ENCODE assay signal across 31 mouse cellular contexts in genomic region chr6:86393187-86393586, GRCm38 (mm10). TPM values are rescaled to one million over a fixed set of nuclear protein-coding genes. Genes with fewer than 3 reads are reported as not detected.
A peak's percentile ranks its signal among the peaks of the same experiment; 100 is the strongest.
DNase-seq lines count a peak whose midpoint lies in the region; ATAC-seq and TF ChIP-seq lines count a peak whose summit lies in the region.
"Had no signal": no experiment of that assay in that cellular context is flagged by ENCODE, and none has a peak within 500 bp of the region (broad histone marks: within the 10 kb centered on the region; RNA-seq: fewer than 3 reads in every experiment).

No protein-coding gene starts in this region.

- H3K9ac ChIP-seq in heart, adult 2 months (ENCODE audit: low read depth, low read length) = no peak overlapping the region
- no peak overlapping the region for H3K9ac ChIP-seq in midbrain, postnatal 0 days (replicated peaks; ENCODE audit: low read length, poor library complexity, severe bottlenecking)
- H3K9ac ChIP-seq: embryonic facial prominence, embryonic 13.5 days; forebrain, embryonic 12.5 days; heart, embryonic 12.5 days; hindbrain, embryonic 13.5 days; liver, embryonic 15.5 days; midbrain, embryonic 12.5 days had no signal

- intact Hi-C loops in heart, adult 2 months (cut with DNase I) = no loop called here
- intact Hi-C loops in heart, postnatal 14 days (cut with DNase I) = no loop called here

- no peak for TF ChIP-seq EP300 in heart, adult 2 months (IDR thresholded peaks at IDR 0.05; ENCODE audit: insufficient read depth, low read depth, low read length)

- WGBS in heart, adult 2 months = 100% methylated on average over 1 of the region's 1 CpGs
- WGBS in midbrain, postnatal 0 days = 100% methylated on average over 1 of the region's 1 CpGs
- 90% methylated on average over 1 of the region's 1 CpGs for WGBS in midbrain, embryonic 10.5 days

- TF ChIP-seq CTCF in heart, adult 2 months (IDR thresholded peaks at IDR 0.05) = peak; percentile 38
- peak; percentile 57 for TF ChIP-seq CTCF in layer of hippocampus, adult 2 months (conservative IDR thresholded peaks at IDR 0.05)
- TF ChIP-seq CTCF in midbrain, postnatal 0 days (IDR thresholded peaks at IDR 0.05) = peak; percentile 43
- peak; percentile 15; the same call in 1 of the 2 replicates for TF ChIP-seq CTCF in brain, embryonic 14.5 days (IDR thresholded peaks at IDR 0.05; ENCODE audit: borderline replicate concordance, extremely low read depth, insufficient read depth, insufficient read length)

- H3K9me3 ChIP-seq in midbrain, postnatal 0 days (ENCODE audit: low read length) = no peaks in the 10 kb centered on the region
- no peaks in the 10 kb centered on the region for H3K9me3 ChIP-seq in midbrain, embryonic 10.5 days (replicated peaks)
- H3K9me3 ChIP-seq: embryonic facial prominence, embryonic 13.5 days; forebrain, embryonic 12.5 days; G1E; heart, embryonic 12.5 days; hindbrain, embryonic 13.5 days; liver, embryonic 15.5 days; midbrain, embryonic 12.5 days had no signal

- no peaks in the 10 kb centered on the region; the same call in 1 of the 2 replicates for H3K36me3 ChIP-seq in heart, adult 2 months (ENCODE audit: control insufficient read depth, insufficient read depth, low read length)
- peaks cover 32% of the 10 kb centered on the region for H3K36me3 ChIP-seq in midbrain, postnatal 0 days (ENCODE audit: insufficient read depth, low read length)
- peaks cover 63% of the 10 kb centered on the region for H3K36me3 ChIP-seq in midbrain, embryonic 10.5 days

- no peaks in the 10 kb centered on the region for H3K79me2 ChIP-seq in heart, adult 2 months (replicated peaks; ENCODE audit: control insufficient read depth, insufficient read depth, low read length)

- H3K27ac ChIP-seq in heart, adult 2 months = no peak overlapping the region
- H3K27ac ChIP-seq in layer of hippocampus, adult 2 months = no peak overlapping the region
- no peak overlapping the region for H3K27ac ChIP-seq in midbrain, postnatal 0 days (ENCODE audit: low read depth, low read length)
- H3K27ac ChIP-seq in midbrain, embryonic 10.5 days (replicated peaks) = no peak overlapping the region
- H3K27ac ChIP-seq: embryonic facial prominence, embryonic 13.5 days; forebrain, embryonic 12.5 days; hindbrain, embryonic 13.5 days; liver, embryonic 15.5 days; midbrain, embryonic 12.5 days had no signal

- no peak for ATAC-seq in midbrain, postnatal 0 days (ENCODE audit: low FRiP score)
- ATAC-seq: activated CD4-positive, CD25-positive, alpha-beta regulatory T cell, adult 4 months; inflammation-experienced regulatory T-cells, adult 6 months had no signal

- no peaks in the 10 kb centered on the region for H3K27me3 ChIP-seq in heart, adult 2 months (ENCODE audit: control insufficient read depth, insufficient read depth, low read length)
- H3K27me3 ChIP-seq in midbrain, postnatal 0 days (ENCODE audit: insufficient read depth, low read length) = no peaks in the 10 kb centered on the region
- H3K27me3 ChIP-seq in midbrain, embryonic 10.5 days (ENCODE audit: low read depth, poor library complexity, severe bottlenecking) = peaks cover 6% of the 10 kb centered on the region
- H3K27me3 ChIP-seq: CH12.LX; embryonic facial prominence, embryonic 13.5 days; heart, embryonic 12.5 days; hindbrain, embryonic 13.5 days; midbrain, embryonic 12.5 days had no signal

- peaks cover 6% of the 10 kb centered on the region; the same call in 1 of the 2 replicates for H3K4me1 ChIP-seq in heart, adult 2 months (ENCODE audit: control insufficient read depth, insufficient read depth, low read length)
- peaks cover 8% of the 10 kb centered on the region; the same call in 1 of the 2 replicates for H3K4me1 ChIP-seq in midbrain, postnatal 0 days (ENCODE audit: insufficient read depth, low read length)
- peaks cover 28% of the 10 kb centered on the region for H3K4me1 ChIP-seq in midbrain, embryonic 10.5 days

- no peak overlapping the region for H3K4me2 ChIP-seq in midbrain, postnatal 0 days (ENCODE audit: low read depth, low read length, poor library complexity, severe bottlenecking)
- H3K4me2 ChIP-seq: embryonic facial prominence, embryonic 13.5 days; forebrain, embryonic 12.5 days; heart, embryonic 12.5 days; hindbrain, embryonic 13.5 days; liver, embryonic 15.5 days; midbrain, embryonic 12.5 days had no signal

- no peak for DNase-seq in heart, adult 2 months
- DNase-seq in heart, postnatal 14 days = no peak
- DNase-seq in layer of hippocampus, adult 2 months (ENCODE audit: low spot score in 2 of 2) = no peak
- DNase-seq in layer of hippocampus, postnatal 36 days = no peak
- DNase-seq in midbrain, postnatal 0 days (ENCODE audit: low spot score) = no peak
- no peak for DNase-seq in midbrain, embryonic 10.5 days (ENCODE audit: low spot score)
- DNase-seq in brain, embryonic 14.5 days (ENCODE audit: low read depth) = no peak
- no peak for DNase-seq in spleen, adult 18-20 months
- DNase-seq: adrenal gland, postnatal 10 days; cerebellum, adult 8-10 months; cerebellum, postnatal 36 days; embryo, embryonic 11 days; heart, postnatal 10 days; thymus, postnatal 25 days had no signal

- no peak for TF ChIP-seq POLR2A in heart, adult 2 months (IDR thresholded peaks at IDR 0.05; ENCODE audit: insufficient read depth, low read depth, low read length)
- TF ChIP-seq POLR2A in brain, embryonic 14.5 days (IDR thresholded peaks at IDR 0.05; ENCODE audit: borderline replicate concordance, extremely low read depth, insufficient read depth, insufficient read length, poor library complexity, severe bottlenecking) = no peak

- no peak overlapping the region for H3K4me3 ChIP-seq in heart, adult 2 months
- no peak overlapping the region for H3K4me3 ChIP-seq in layer of hippocampus, adult 2 months
- H3K4me3 ChIP-seq in midbrain, postnatal 0 days (ENCODE audit: low read depth, low read length) = no peak overlapping the region
- no peak overlapping the region for H3K4me3 ChIP-seq in midbrain, embryonic 10.5 days
- H3K4me3 ChIP-seq: embryonic facial prominence, embryonic 13.5 days; erythroblast, embryonic 14.5 days; forebrain, embryonic 12.5 days; heart, embryonic 12.5 days; hindbrain, embryonic 13.5 days; liver, embryonic 15.5 days; midbrain, embryonic 12.5 days had no signal

RNA-seq across cellular contexts. Expression of gene Pcyox1, which starts 3.8 kb away (rescaled TPM):
- total RNA-seq in heart, adult 2 months (2021) = 10 to 100 TPM; 69.6 to 82.5 TPM
- 30.3 and 55.6 TPM in 2 replicates for polyA plus RNA-seq in heart, adult 2 months (2012; rRNA removed)
- 10 to 100 TPM; 68.1 to 69.2 TPM for total RNA-seq in heart, postnatal 14 days (2021)
- 100 to 1,000 TPM; 112 to 118 TPM for total RNA-seq in layer of hippocampus, adult 2 months (2021)
- total RNA-seq in layer of hippocampus, postnatal 36 days (2021) = 100 to 1,000 TPM; 105 to 114 TPM
- total RNA-seq in midbrain, postnatal 0 days (2014; rRNA removed) = 95.4 and 97.8 TPM in 2 replicates
- polyA plus RNA-seq in midbrain, postnatal 0 days (2015; fragmentation: Nextera tagmentation; extraction: Ambion mirVana) = 102 and 108 TPM in 2 replicates
- polyA plus RNA-seq in midbrain, embryonic 10.5 days (2016; fragmentation: Nextera tagmentation; extraction: Ambion mirVana) = 87.9 and 110 TPM in 2 replicates
- 71.4 and 72.1 TPM in 2 replicates for polyA plus RNA-seq in brain, embryonic 14.5 days (2012; rRNA removed)

RNA-seq across cellular contexts. Expression of gene Tia1, which starts 10.8 kb away (rescaled TPM):
- total RNA-seq in heart, adult 2 months (2021) = 10 to 100 TPM; 22.4 to 23.7 TPM
- polyA plus RNA-seq in heart, adult 2 months (2012; rRNA removed) = 13.1 and 27.9 TPM in 2 replicates
- 10 to 100 TPM; 38.5 to 39.9 TPM for total RNA-seq in heart, postnatal 14 days (2021)
- 100 to 1,000 TPM; 151 to 156 TPM for total RNA-seq in layer of hippocampus, adult 2 months (2021)
- 100 to 1,000 TPM; 131 to 154 TPM for total RNA-seq in layer of hippocampus, postnatal 36 days (2021)
- 137 and 210 TPM in 2 replicates for total RNA-seq in midbrain, postnatal 0 days (2014; rRNA removed)
- polyA plus RNA-seq in midbrain, postnatal 0 days (2015; fragmentation: Nextera tagmentation; extraction: Ambion mirVana) = 195 and 212 TPM in 2 replicates
- polyA plus RNA-seq in midbrain, embryonic 10.5 days (2016; fragmentation: Nextera tagmentation; extraction: Ambion mirVana) = 221 and 253 TPM in 2 replicates
- polyA plus RNA-seq in brain, embryonic 14.5 days (2012; rRNA removed) = 331 and 433 TPM in 2 replicates

RNA-seq across cellular contexts. Expression of gene Snrpg, which starts 22.1 kb away (rescaled TPM):
- total RNA-seq in heart, adult 2 months (2021) = 10 to 100 TPM; 41.9 to 42.0 TPM
- 22.7 and 32.3 TPM in 2 replicates for polyA plus RNA-seq in heart, adult 2 months (2012; rRNA removed)
- 10 to 100 TPM; 51.1 to 52.4 TPM for total RNA-seq in heart, postnatal 14 days (2021)
- total RNA-seq in layer of hippocampus, adult 2 months (2021) = 10 to 100 TPM; 75.3 to 88.0 TPM
- 10 to 100 TPM; 71.7 to 74.6 TPM for total RNA-seq in layer of hippocampus, postnatal 36 days (2021)
- total RNA-seq in midbrain, postnatal 0 days (2014; rRNA removed) = 60.1 and 93.3 TPM in 2 replicates
- 243 and 244 TPM in 2 replicates for polyA plus RNA-seq in midbrain, postnatal 0 days (2015; fragmentation: Nextera tagmentation; extraction: Ambion mirVana)
- polyA plus RNA-seq in midbrain, embryonic 10.5 days (2016; fragmentation: Nextera tagmentation; extraction: Ambion mirVana) = 799 and 889 TPM in 2 replicates
- polyA plus RNA-seq in brain, embryonic 14.5 days (2012; rRNA removed) = 175 and 203 TPM in 2 replicates

RNA-seq across cellular contexts. Expression of gene Fam136a, which starts 27.7 kb away (rescaled TPM):
- 10 to 100 TPM; 29.3 TPM for total RNA-seq in heart, adult 2 months (2021)
- 15.8 and 22.7 TPM in 2 replicates for polyA plus RNA-seq in heart, adult 2 months (2012; rRNA removed)
- 10 to 100 TPM; 26.0 to 27.2 TPM for total RNA-seq in heart, postnatal 14 days (2021)
- 10 to 100 TPM; 27.0 to 30.0 TPM for total RNA-seq in layer of hippocampus, adult 2 months (2021)
- 10 to 100 TPM; 32.8 TPM for total RNA-seq in layer of hippocampus, postnatal 36 days (2021)
- total RNA-seq in midbrain, postnatal 0 days (2014; rRNA removed) = 50.4 and 54.2 TPM in 2 replicates
- polyA plus RNA-seq in midbrain, postnatal 0 days (2015; fragmentation: Nextera tagmentation; extraction: Ambion mirVana) = 62.0 and 69.6 TPM in 2 replicates
- 169 and 196 TPM in 2 replicates for polyA plus RNA-seq in midbrain, embryonic 10.5 days (2016; fragmentation: Nextera tagmentation; extraction: Ambion mirVana)
- polyA plus RNA-seq in brain, embryonic 14.5 days (2012; rRNA removed) = 56.5 and 58.2 TPM in 2 replicates

RNA-seq across cellular contexts. Expression of gene Gm44790, which starts 33.3 kb away (rescaled TPM):
- not detected for total RNA-seq in heart, adult 2 months (2021)
- polyA plus RNA-seq in heart, adult 2 months (2012; rRNA removed) = not detected in 2 replicates
- not detected for total RNA-seq in heart, postnatal 14 days (2021)
- not detected for total RNA-seq in layer of hippocampus, adult 2 months (2021)
- under 1 TPM in 1 of 2 experiments, not detected in 1; 0.88 TPM for total RNA-seq in layer of hippocampus, postnatal 36 days (2021)
- 1.4 and 6.0 TPM in 2 replicates for total RNA-seq in midbrain, postnatal 0 days (2014; rRNA removed)
- polyA plus RNA-seq in midbrain, postnatal 0 days (2015; fragmentation: Nextera tagmentation; extraction: Ambion mirVana) = 1.4 and 1.8 TPM in 2 replicates
- 0.63 and 0.89 TPM in 2 replicates for polyA plus RNA-seq in midbrain, embryonic 10.5 days (2016; fragmentation: Nextera tagmentation; extraction: Ambion mirVana)
- polyA plus RNA-seq in brain, embryonic 14.5 days (2012; rRNA removed) = 1.9 and 2.9 TPM in 2 replicates
- total RNA-seq: CH12.LX; granulocyte monocyte progenitor cell, adult 5-6 weeks; layer of hippocampus, postnatal 10 days; neutrophil, adult 5-6 weeks had no signal
- polyA plus RNA-seq: activated CD4-positive, CD25-positive, alpha-beta regulatory T cell, adult 4 months; embryonic facial prominence, embryonic 13.5 days; erythroblast, embryonic 14.5 days; forebrain, embryonic 12.5 days; heart, embryonic 12.5 days; hindbrain, embryonic 13.5 days; inflammation-experienced regulatory T-cells, adult 6 months; kidney, embryonic 14.5 days; liver, embryonic 15.5 days; lung, embryonic 16.5 days; stomach, embryonic 16.5 days had no signal
